Comparison of ENCODE assay signal across 24 mouse cellular contexts in genomic region chr10:84087929-84088328, GRCm38 (mm10).
DNase-seq lines count a peak whose midpoint lies in the region; ATAC-seq and TF ChIP-seq lines count a peak whose summit lies in the region.
"Had no signal": no experiment of that assay in that cellular context is flagged by ENCODE, and none has a peak within 500 bp of the region (broad histone marks: within the 10 kb centered on the region; RNA-seq: fewer than 3 reads in every experiment).

No protein-coding gene starts in this region.

- WGBS in heart, embryonic 12.5 days = 88% methylated on average over 3 of the region's 3 CpGs

- H3K9ac ChIP-seq in CH12.LX (ENCODE audit: insufficient read depth, low read depth) = no peak overlapping the region; the same call in 1 of the 2 replicates
- H3K9ac ChIP-seq in heart, embryonic 12.5 days = no peak overlapping the region
- H3K9ac ChIP-seq: embryonic facial prominence, embryonic 12.5 days; embryonic facial prominence, embryonic 15.5 days; forebrain, embryonic 12.5 days; forebrain, embryonic 15.5 days; hindbrain, embryonic 12.5 days; hindbrain, embryonic 15.5 days had no signal

- no peaks in the 10 kb centered on the region for H3K9me3 ChIP-seq in CH12.LX (replicated peaks; ENCODE audit: low read length)
- no peaks in the 10 kb centered on the region for H3K9me3 ChIP-seq in heart, embryonic 12.5 days (replicated peaks)
- H3K9me3 ChIP-seq: embryonic facial prominence, embryonic 12.5 days; embryonic facial prominence, embryonic 15.5 days; forebrain, embryonic 12.5 days; forebrain, embryonic 15.5 days; heart, embryonic 10.5 days; hindbrain, embryonic 12.5 days; hindbrain, embryonic 15.5 days had no signal

- DNase-seq in CH12.LX (ENCODE audit: extremely low read depth) = peak; percentile 77
- DNase-seq in splenic B cell, adult 2 months (ENCODE audit: low read depth, low spot score) = peak; percentile 26
- DNase-seq in thymus, postnatal 10 days (ENCODE audit: low spot score in 2 of 2) = peak; percentile 38 to 46
- DNase-seq in thymus, postnatal 36 days = peak; percentile 14 to 50
- no peak for DNase-seq in MN1 (ENCODE audit: low spot score)
- DNase-seq in heart, adult 9 months (ENCODE audit: low spot score in 2 of 2) = no peak
- DNase-seq: adrenal gland, adult 8-10 months; adrenal gland, postnatal 25 days; cerebellum, adult 11-12 months; cerebellum, adult 9-10 months; cerebellum, postnatal 14 days; gastrocnemius, postnatal 25 days; heart, adult 18-20 months had no signal

- no peak for TF ChIP-seq RAD21 in CH12.LX (IDR thresholded peaks at IDR 0.05; ENCODE audit: low read depth, low read length)

- TF ChIP-seq POLR2A in CH12.LX (IDR thresholded peaks at IDR 0.05; ENCODE audit: low read depth, low read length) = peak; percentile 39; the same call in 1 of the 2 replicates

- peak overlapping the region; percentile 8; the same call in 1 of the 2 replicates for H3K4me2 ChIP-seq in CH12.LX (ENCODE audit: insufficient read depth, low read depth, poor library complexity, severe bottlenecking)
- H3K4me2 ChIP-seq in heart, embryonic 12.5 days = no peak overlapping the region
- H3K4me2 ChIP-seq: embryonic facial prominence, embryonic 12.5 days; embryonic facial prominence, embryonic 15.5 days; forebrain, embryonic 12.5 days; forebrain, embryonic 15.5 days; hindbrain, embryonic 12.5 days; hindbrain, embryonic 15.5 days had no signal

- no peaks in the 10 kb centered on the region for H3K27me3 ChIP-seq in CH12.LX (replicated peaks)
- H3K27me3 ChIP-seq in splenic B cell, adult 2 months (ENCODE audit: control insufficient read depth, insufficient read depth, low read length, poor library complexity, severe bottlenecking) = no peaks in the 10 kb centered on the region
- no peaks in the 10 kb centered on the region for H3K27me3 ChIP-seq in heart, embryonic 12.5 days (replicated peaks)
- H3K27me3 ChIP-seq: embryonic facial prominence, embryonic 12.5 days; forebrain, embryonic 12.5 days; forebrain, embryonic 15.5 days; hindbrain, embryonic 15.5 days had no signal

- ATAC-seq in heart, embryonic 12.5 days (ENCODE audit: insufficient number of reproducible peaks, low FRiP score) = no peak
- no peak for ATAC-seq in erythroblast, adult 5-6 weeks (replicated peaks; ENCODE audit: low FRiP score, poor library complexity, severe bottlenecking)
- ATAC-seq: forebrain, embryonic 15.5 days had no signal

- in situ Hi-C loops in CH12.LX (cut with MboI; ENCODE audit: low pct_ligation_motif_present, low pct_unique_long_range_greater_than_20kb, low sequenced_read_pairs) = no loop called here

- no peaks in the 10 kb centered on the region for H3K36me3 ChIP-seq in CH12.LX (replicated peaks in 1 of 2; ENCODE audit: control insufficient read depth in 1 of 2, insufficient read depth in 1 of 2, low read length in 1 of 2)
- H3K36me3 ChIP-seq in splenic B cell, adult 2 months (ENCODE audit: control insufficient read depth, insufficient read depth, low read length, poor library complexity, severe bottlenecking) = no peaks in the 10 kb centered on the region
- no peaks in the 10 kb centered on the region for H3K36me3 ChIP-seq in heart, embryonic 12.5 days
- H3K36me3 ChIP-seq: embryonic facial prominence, embryonic 12.5 days; embryonic facial prominence, embryonic 15.5 days; forebrain, embryonic 12.5 days; forebrain, embryonic 15.5 days; G1E; heart, embryonic 10.5 days; hindbrain, embryonic 12.5 days; hindbrain, embryonic 15.5 days had no signal

- TF ChIP-seq EP300 in CH12.LX (IDR thresholded peaks at IDR 0.05; ENCODE audit: low read length) = peak; percentile 90

- dilution Hi-C loops in CH12.LX (cut with MboI; ENCODE audit: extremely low pct_ligation_motif_present, extremely low pct_unique_long_range_greater_than_20kb, low sequenced_read_pairs) = no loop called here

- peaks cover 36 to 79% of the 10 kb centered on the region in 2 experiments for H3K4me1 ChIP-seq in CH12.LX (ENCODE audit: control insufficient read depth in 1 of 2, insufficient read depth in 2 of 2)
- H3K4me1 ChIP-seq in heart, embryonic 12.5 days (replicated peaks) = no peaks in the 10 kb centered on the region
- H3K4me1 ChIP-seq: forebrain, embryonic 12.5 days; forebrain, embryonic 15.5 days; heart, embryonic 10.5 days; hindbrain, embryonic 15.5 days had no signal

- no peak for TF ChIP-seq CTCF in CH12.LX (conservative IDR thresholded peaks at IDR 0.05 in 1 of 2, IDR thresholded peaks at IDR 0.05 in 1 of 2; ENCODE audit: low read depth in 2 of 2, low read length in 2 of 2)

- no peak overlapping the region for H3K4me3 ChIP-seq in CH12.LX (replicated peaks in 1 of 3; ENCODE audit: low read depth in 2 of 3, low read length in 2 of 3, poor library complexity in 1 of 3)
- no peak overlapping the region for H3K4me3 ChIP-seq in heart, embryonic 12.5 days
- H3K4me3 ChIP-seq: embryonic facial prominence, embryonic 12.5 days; embryonic facial prominence, embryonic 15.5 days; erythroblast, embryonic 14.5 days; forebrain, embryonic 12.5 days; forebrain, embryonic 15.5 days; heart, embryonic 10.5 days; hindbrain, embryonic 12.5 days; hindbrain, embryonic 15.5 days had no signal

- peak overlapping the region; percentile 91 for H3K27ac ChIP-seq in CH12.LX (ENCODE audit: insufficient read depth, low read depth)
- no peak overlapping the region for H3K27ac ChIP-seq in heart, embryonic 12.5 days (ENCODE audit: poor library complexity, severe bottlenecking)
- H3K27ac ChIP-seq: embryonic facial prominence, embryonic 12.5 days; embryonic facial prominence, embryonic 15.5 days; forebrain, embryonic 12.5 days; forebrain, embryonic 15.5 days; heart, embryonic 10.5 days; hindbrain, embryonic 12.5 days; hindbrain, embryonic 15.5 days had no signal

- H3K79me2 ChIP-seq in CH12.LX (replicated peaks; ENCODE audit: control insufficient read depth, extremely low read depth, insufficient read depth, poor library complexity, severe bottlenecking) = no peaks in the 10 kb centered on the region

TF ChIP-seq in CH12.LX, 34 proteins besides CTCF, POLR2A, EP300 and RAD21:
- TF ChIP-seq TCF12 (IDR thresholded peaks at IDR 0.05; ENCODE audit: low read depth, low read length) (peak; percentile 99), ZMIZ1 (IDR thresholded peaks at IDR 0.05; ENCODE audit: low read depth, low read length) (no peak), JUND (conservative IDR thresholded peaks at IDR 0.05; ENCODE audit: low read depth, low read length) (0 out of 2 replicates have a peak, but pooled peaks have one; percentile 32), JUN (IDR thresholded peaks at IDR 0.05; ENCODE audit: insufficient read depth, low read depth, low read length) (peak; percentile 22; the same call in 1 of the 2 replicates), UBTF (IDR thresholded peaks at IDR 0.05; ENCODE audit: low read depth, low read length) (no peak), MXI1 (IDR thresholded peaks at IDR 0.05; ENCODE audit: low read depth, low read length) (no peak), HCFC1 (IDR thresholded peaks at IDR 0.05; ENCODE audit: low read depth, low read length) (0 out of 2 replicates have a peak, but pooled peaks have one; percentile 24), MYC (IDR thresholded peaks at IDR 0.05; ENCODE audit: low read depth, low read length) (peak; percentile 77), MEF2A (IDR thresholded peaks at IDR 0.05; ENCODE audit: borderline replicate concordance, low read depth, low read length) (peak; percentile 61; the same call in 1 of the 2 replicates), CHD2 (IDR thresholded peaks at IDR 0.05; ENCODE audit: low read length) (peak; percentile 53; the same call in 1 of the 2 replicates), ETS1 (conservative IDR thresholded peaks at IDR 0.05; ENCODE audit: low read depth, low read length) (peak; percentile 63), ELF1 (IDR thresholded peaks at IDR 0.05; ENCODE audit: low read depth, low read length) (peak; percentile 50; the same call in 1 of the 2 replicates)
TF ChIP-seq in CH12.LX: peak in this region for 9.

Comparison
In these comparisons a context has a peak if more than half of its experiments do, and no peak if none do; other contexts are left out.
1. DNase-seq: peak in CH12.LX (single experiment), splenic B cell, adult 2 months (single experiment), thymus, postnatal 10 days (2 of 2) and thymus, postnatal 36 days (2 of 2); none in MN1 (single experiment) and heart, adult 9 months (0 of 2).